Mouse (Mus musculus): Measurements from ENCODE around the gene Elovl1.

DNA sequence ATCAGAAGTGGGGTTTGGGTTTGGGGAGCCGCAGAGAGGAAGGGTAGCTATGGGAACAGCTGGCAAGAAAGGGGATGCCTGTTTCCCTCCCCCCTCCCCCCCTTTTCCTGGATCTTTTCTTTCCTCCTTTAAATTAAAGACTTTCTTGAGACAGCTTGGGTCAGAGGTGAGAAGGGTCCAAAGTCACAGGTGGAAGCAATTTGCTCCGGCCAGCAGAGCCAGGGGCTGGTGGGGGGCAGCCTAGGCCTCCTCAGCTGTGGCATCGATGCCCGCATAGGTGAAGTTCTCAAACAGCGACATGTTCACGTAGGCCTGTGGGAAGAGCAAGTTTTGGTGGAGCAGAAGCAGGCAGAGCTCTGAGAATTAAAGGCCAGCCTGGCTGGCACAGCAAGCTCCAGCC lies 43.4 kb downstream of the Elovl1 start:
- no peak for TF ChIP-seq CTCF (IDR thresholded peaks at IDR 0.05; ENCODE audit: extremely low read depth, insufficient read length, insufficient replicate concordance, low read depth, low read length)
- TF ChIP-seq POLR2A (IDR thresholded peaks at IDR 0.05; ENCODE audit: low read depth, low read length) = no peak

Data from small intestine, adult 2 months (tissue).